Mouse (Mus musculus): ENCODE data around the gene Rnf26. TPM values are rescaled to one million over a fixed set of nuclear protein-coding genes. Genes with fewer than 3 reads are reported as not detected.

Rnf26 gene
- polyA plus RNA-seq, 1 experiment, result 36.9 TPM

DNA sequence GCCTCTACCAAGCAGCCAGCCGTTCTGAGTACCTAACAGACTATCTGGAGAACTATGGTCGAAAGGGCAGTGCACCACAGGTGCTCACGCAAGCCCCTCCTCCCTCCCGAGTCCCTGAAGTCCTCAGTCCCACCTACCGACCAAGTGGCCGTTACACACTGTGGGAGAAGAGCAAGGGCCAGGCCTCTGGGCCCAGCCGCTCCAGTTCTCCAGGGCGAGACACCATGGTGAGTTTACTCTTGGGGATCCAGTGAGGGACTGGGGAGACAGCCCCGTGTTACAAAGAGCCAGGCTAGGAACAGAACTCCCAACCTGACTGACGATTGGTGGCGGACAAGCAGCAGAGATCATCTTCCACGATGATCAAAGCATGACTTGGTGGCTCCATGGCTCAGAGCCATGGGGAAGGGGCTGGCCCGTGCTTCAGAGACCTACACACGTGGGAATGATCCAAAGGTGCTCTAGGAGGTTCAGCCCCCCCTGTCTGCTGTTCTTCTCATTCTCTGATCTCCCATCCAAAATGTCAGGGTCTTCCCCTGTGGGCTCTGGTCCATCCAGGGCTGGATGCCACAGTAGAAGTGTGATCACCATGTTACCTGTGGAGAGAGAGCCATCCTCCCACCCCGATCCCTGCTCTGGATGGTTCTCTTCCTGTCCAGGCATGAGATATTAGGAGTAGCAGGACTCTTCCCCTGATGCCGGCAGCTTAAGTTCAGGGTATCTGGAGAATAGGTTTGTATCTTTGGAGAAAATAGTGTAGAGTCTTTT lies 37.1 kb downstream of the Rnf26 start:
- TF ChIP-seq GATA1 (IDR thresholded peaks at IDR 0.05; ENCODE audit: low read length), result no peak

DNA sequence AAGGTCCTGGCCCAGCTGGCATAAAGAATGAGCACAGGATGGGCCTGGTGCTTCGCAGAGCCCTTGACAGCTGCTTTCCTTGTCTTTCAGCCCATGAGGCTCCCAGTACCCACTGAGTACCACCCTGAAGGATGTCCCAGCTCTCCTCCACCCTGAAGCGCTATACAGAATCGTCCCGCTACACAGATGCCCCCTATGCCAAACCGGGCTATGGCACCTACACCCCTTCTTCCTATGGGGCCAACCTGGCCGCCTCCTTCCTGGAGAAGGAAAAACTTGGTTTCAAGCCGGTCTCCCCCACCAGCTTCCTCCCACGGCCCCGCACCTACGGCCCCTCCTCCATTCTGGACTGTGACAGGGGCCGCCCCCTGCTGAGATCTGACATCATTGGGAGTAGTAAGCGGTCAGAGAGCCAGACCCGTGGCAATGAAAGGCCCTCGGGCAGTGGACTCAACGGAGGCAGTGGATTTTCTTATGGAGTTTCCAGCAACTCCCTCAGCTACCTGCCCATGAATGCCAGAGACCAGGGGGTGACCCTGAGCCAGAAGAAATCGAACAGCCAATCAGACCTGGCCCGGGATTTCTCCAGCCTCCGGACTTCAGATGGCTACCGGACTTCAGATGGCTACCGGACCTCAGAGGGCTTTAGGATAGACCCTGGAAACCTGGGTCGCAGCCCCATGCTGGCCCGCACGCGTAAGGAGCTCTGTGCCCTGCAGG lies 37.9 kb downstream of the Rnf26 start:
- TF ChIP-seq GATA1 (IDR thresholded peaks at IDR 0.05; ENCODE audit: low read length), result no peak

DNA sequence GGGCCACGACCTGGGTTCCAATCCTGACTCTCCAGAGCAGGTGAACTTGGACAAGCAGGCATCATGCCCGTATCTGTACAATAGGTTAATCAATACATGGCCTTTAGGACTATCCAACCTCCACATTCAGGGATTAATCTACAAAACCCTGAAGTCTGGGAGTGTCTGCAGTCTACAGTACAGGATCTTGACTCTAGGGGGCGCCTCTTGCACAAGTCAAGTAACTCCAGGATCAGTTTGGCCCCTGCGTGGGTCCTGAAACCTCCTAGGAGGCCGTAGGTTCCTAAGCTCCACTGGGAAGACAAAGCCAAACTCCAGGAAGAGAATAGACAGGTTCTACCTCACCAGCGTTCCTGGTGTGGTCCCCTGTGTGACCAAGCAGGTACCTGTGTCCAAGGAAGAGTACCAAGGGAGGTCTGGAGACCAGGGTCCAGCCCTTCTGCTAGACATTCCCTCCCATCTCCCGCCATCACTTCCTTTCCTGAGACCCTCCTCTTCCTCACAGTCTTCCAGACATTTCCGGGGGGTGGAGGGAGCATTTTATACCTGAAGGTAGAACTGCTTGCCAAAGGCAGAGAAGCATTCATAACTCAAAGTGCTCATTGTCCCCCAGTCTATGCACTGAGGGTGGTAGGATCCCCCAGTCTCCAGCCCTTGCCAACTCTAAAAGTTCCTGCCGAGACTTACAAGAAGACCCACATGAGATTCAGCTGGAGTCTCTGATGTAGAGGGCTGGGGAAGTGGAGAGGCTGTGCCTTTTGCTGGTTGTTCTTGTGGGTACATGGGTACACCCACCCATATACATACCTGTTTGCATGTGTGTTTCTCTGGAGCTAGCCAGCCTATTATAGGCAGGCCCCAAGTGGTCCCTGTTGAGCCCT lies 38.7 kb downstream of the Rnf26 start:
- TF ChIP-seq GATA1 (IDR thresholded peaks at IDR 0.05; ENCODE audit: low read length), result no peak

DNA sequence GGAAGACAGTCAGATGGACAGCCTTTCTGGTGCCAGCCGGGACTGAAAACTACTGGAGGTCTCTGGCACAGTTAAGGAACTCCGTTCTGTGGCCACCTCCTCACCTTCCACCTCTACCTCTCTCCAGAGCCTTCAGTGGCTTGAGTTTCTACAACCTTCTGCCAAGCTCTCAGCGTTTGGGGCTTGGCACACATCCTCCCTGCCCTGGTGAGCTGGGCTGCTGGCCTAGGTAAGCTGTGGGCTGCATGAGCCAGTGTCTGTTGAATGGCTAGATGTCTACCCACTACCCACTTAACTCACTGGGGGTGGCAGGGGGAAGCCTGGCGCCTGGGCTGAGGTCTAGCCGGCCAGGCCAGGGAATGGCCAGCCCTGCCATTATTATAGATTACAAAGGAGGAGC lies 40.2 kb downstream of the Rnf26 start:
- TF ChIP-seq GATA1 (IDR thresholded peaks at IDR 0.05; ENCODE audit: low read length), result no peak

DNA sequence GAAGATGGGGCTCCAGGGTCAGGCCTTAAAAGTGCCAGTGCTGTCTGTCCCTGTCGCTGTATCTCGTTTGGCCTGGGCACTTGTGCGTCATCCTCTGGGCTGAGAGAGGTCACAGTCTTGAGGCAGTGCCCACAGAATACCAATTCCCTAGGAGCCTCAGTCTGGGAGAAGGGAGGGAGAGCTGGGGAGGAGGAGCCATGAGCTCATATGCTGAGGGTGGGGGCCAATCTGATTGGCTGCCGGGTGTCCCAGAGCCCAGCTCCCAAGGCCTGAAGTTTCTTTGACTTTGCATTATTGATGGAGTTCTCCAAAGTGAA lies 40.8 kb downstream of the Rnf26 start:
- no peak for TF ChIP-seq GATA1 (IDR thresholded peaks at IDR 0.05; ENCODE audit: low read length)

DNA sequence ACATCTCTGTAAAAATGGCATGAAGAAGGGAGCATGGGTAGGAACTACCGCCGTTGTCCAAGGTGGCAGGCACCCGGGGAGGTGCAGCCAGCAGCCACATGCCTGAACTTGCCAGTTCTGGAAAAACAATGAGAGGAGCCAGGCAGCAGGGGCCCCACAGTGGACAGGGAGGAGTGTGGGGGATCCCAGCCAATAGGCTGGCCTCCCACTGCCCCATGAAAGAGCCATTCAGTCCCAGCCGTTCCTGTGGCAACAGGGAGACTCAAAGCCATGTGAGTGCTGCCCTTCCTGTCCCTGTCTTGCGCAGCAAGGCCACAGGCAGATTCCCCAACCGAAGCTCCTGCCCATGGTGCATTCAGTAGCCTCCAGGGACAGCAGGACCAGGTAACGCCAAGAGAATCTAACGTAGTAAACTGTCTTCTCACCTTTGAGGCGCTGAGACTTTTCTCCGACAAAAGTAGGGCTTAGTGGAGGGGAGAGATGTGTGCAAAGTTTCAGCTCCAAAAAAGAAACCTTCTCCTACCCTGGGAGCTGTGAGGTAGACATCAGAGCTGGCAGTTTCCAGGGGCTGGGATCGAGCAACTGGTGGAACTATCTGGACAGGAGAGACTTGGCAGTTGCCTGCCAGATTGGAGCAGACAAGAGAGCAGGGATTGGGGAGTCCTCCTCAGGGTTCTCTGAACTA lies 41.3 kb downstream of the Rnf26 start:
- no peak for TF ChIP-seq GATA1 (IDR thresholded peaks at IDR 0.05; ENCODE audit: low read length)

DNA sequence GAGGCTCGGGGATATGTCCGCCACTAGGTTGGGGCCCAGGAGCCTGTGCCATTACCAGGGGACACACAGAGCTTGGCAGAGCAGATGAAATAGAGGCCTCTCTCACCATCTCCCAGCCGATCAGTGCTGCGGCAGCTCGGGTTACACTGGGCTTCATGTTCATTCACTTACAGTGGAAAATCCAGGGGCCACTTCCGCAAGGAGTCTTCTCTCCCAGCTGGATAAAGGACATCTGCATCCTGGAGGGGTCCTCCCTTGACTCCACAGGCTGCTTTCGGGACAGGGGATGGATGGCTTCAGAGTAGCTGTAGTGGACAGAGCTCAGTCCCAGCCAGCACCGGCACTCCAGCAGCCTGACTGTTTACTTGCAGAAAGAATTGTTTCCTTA lies 42.5 kb downstream of the Rnf26 start:
- no peak for TF ChIP-seq GATA1 (IDR thresholded peaks at IDR 0.05; ENCODE audit: low read length)

DNA sequence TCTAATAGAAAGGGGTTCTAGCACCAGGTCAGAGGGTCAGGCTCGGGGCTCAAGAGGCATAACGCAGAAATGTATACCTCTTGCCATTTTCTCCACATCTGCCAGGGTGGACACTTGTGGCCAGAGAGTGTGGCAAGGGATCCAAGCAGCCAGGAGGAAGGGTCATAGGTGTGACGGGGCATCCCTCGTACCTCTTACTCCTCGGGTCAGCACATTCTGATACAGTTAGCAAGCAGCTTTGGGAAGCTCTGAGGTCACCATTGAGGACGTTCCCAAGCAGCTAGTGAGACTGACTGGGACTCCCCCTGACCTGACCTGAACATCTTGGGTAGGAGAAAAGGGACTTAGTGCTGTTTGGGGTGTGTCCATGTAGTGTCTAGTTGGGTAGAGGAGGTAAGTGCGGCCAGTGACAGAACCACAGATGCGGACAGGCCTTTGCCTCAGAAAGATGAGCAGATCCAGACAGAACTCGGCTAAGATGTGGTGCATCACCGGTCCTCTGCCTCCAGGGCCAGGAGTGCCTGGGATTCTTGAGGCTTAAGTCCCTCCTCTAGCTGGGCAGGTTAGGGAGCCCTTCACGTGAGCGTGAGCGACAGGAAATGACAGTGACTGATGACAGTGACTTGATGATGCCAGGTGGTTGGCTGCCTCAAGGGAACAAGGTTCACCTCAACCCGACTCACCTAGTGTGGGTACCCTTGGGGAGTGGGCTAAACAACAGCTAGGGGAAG lies 43.0 kb downstream of the Rnf26 start:
- no peak for TF ChIP-seq GATA1 (IDR thresholded peaks at IDR 0.05; ENCODE audit: low read length)

DNA sequence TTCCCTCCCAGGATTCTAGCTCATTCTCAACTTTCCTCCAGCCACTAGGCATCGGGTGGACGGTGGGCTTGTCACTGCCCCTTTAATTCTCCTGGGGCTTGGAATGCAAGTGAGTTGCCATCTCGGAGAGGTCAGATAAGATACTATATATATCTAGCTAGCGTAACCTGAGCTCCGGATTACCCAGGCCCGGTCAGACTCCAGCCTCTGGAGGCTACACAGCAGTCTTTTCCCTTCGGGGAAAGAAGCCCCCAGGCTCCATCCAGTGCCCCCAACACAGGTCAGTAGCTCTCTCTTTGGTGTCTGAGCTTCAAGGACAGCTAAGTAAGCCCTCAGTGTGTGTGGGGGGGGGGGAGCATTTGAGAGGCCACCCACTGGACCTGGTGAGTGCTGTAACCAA lies 44.1 kb downstream of the Rnf26 start:
- no peak for TF ChIP-seq GATA1 (IDR thresholded peaks at IDR 0.05; ENCODE audit: low read length)

DNA sequence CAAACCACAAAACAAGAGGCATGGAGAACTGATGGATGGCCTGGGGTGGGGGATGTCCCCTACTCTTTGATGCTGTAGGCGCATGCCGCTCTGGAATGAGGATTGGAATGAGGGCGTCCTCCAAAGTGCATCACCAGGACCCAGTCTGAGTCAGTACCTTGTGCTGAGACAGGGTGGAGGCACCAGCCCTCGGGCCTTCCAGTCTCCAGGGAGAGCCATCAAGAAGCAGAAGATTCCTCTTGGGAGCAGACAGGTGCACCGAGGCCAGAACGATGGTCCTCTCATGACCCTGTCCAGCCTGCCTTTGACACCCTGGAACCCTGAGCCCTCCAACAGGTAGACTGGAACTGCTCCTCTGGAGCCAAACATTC lies 45.4 kb downstream of the Rnf26 start:
- TF ChIP-seq GATA1 (IDR thresholded peaks at IDR 0.05; ENCODE audit: low read length), result no peak

DNA sequence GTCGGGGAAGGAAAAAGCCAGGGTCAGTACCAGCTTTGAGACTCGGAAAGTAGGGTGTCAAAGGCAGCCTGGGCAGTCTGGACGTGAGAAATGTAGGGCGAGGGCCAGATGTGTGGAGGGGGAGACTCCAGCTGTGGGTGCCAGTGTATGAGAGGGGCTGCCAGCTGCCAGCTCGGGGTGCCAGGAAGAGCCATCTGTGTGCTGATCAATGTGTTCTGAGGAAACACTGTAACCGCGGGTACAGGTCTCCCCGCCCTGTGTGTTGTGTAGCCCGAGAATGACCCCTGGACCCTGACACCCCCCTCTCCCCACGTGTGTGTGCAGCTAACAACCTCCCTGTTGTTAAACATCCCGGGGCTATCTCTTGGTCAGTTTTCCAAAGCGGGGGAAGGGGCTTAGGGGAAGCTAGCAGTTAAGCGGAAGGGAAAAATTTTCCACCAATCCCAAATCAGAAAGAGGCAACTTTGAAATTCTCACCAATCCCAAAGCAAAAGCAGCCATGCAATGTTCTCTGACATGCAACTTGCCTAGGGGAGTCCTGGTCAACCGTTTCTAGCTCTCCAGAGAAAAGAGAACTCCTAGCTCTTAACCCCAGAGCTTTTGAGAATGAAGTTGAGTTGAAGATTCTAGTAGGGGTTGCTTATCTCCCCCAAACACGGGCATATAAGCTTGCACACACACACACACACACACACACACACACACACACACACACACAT lies 45.9 kb downstream of the Rnf26 start:
- no peak for TF ChIP-seq GATA1 (IDR thresholded peaks at IDR 0.05; ENCODE audit: low read length)

DNA sequence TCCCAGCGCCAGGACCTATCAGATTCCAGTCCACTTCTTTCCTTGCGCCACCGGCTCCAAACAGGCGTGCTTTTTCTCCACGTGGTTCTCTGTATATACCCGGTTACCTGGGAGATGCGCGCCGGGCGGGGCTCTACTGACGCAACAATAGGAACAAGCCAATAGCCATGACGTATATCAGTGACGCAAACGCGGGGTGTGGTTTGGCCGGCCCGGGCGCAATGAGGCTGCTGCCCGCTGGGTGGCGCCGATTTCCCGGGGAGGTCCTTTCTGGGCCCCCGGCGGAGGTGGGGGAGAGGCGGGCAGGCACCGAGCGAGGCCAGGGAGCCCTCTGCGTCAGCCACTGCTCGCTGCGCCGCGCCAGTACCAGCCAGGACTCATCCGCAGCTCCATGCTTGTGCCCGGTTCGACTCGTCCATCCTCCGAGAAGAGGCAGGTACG lies 46.5 kb downstream of the Rnf26 start, which contains the start of gene Usp2:
Usp2 (plus strand) TSS at position 237 of the 441 bp plus-strand sequence.
- TF ChIP-seq GATA1 (IDR thresholded peaks at IDR 0.05; ENCODE audit: low read length), result no peak

DNA sequence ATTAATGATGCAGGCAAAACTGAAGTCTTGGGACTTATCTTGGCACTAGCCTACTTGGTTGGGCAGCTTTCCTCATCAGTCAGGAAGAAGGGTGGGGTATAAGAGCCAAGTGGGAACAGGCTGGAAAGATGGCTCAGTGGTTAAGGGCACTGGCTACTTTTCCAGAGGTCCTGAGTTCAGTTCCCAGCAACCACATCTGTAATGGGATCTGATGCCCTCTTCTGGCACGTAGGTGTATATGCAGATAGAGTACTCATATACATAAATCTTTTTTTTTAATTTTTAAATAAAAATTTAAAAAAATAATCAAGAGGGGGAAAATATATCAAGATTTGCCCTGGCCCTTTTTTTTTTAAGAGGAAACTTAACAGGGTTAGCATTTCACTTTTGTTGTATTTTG lies 48.1 kb downstream of the Rnf26 start:
- TF ChIP-seq GATA1 (IDR thresholded peaks at IDR 0.05; ENCODE audit: low read length), result no peak

DNA sequence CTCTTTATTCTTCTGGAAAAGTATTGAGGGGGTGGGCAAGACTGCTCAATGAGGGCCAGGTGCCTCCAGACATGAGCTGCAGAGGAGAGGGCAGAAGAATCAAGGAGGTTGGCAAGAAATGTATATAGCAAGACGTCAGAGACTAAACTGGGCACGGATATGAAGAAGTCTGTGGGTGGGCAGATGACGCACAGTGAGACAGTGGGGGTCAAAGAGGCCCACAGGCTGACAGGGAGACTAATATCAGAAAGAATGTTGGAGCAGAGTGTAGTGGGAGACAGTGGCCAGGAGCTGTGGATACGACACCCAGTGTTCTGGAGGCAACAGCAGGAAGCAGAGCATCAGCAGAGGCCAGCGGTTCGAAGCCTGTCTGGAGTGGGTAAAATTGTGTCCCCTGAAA lies 54.7 kb downstream of the Rnf26 start:
- TF ChIP-seq GATA1 (IDR thresholded peaks at IDR 0.05; ENCODE audit: low read length), result no peak

Data from G1E-ER4 (cell line).